Mouse (Mus musculus) bone marrow, adult 2 months (tissue): Measurements from ENCODE around the gene Wbp2. TPM values are rescaled to one million over a fixed set of nuclear protein-coding genes. Genes with fewer than 3 reads are reported as not detected.

ENCODE experiments used
- H3K27ac ChIP-seq: fragments of 200-500 bp; 2 replicates; pipeline ENCODE4 v1.5.1; 2012; ENCODE audit warnings: low read depth, mild to moderate bottlenecking, control low read depth, inconsistent platforms, low read length; ENCODE audit not compliant: control insufficient read depth, poor library complexity, insufficient read depth
- H3K4me1 ChIP-seq: fragments of 200-500 bp; 2 replicates; pipeline ENCODE4 v1.6.1; 2011; ENCODE audit warnings: low read length; ENCODE audit not compliant: control insufficient read depth, insufficient read depth
- H3K4me3 ChIP-seq: fragments of 200-500 bp; replicated peaks from 2 replicates; pipeline ENCODE3; 2011; ENCODE audit warnings: mild to moderate bottlenecking, low read depth, low read length, control low read depth; ENCODE audit not compliant: control insufficient read depth
- CTCF ChIP-seq: fragments of 200-500 bp; IDR thresholded peaks from 2 replicates; pipeline ENCODE4 v1.5.1; 2011; ENCODE audit warnings: low read length, control low read depth; ENCODE audit not compliant: control insufficient read depth, insufficient read depth
- POLR2A ChIP-seq: fragments of 200-500 bp; IDR thresholded peaks from 2 replicates; pipeline ENCODE4 v1.6.1; 2011; ENCODE audit warnings: low read depth, mild to moderate bottlenecking, control low read depth, low read length, borderline replicate concordance; ENCODE audit not compliant: control insufficient read depth
- WGBS: fragments of 180-500 bp; shearing (Covaris S2); methylation state at CpG from one replicate; pipeline ENCODE4 v1.1.7; 2018; 5-methylcytosine and 5-hydroxymethylcytosine counted together
- polyA plus RNA-seq: library from polyadenylated mRNA; stranded (reverse); fragments of >200 nt; gene quantifications from 2 replicates; pipeline ENCODE4 v1.2.4, GENCODE M21; 2011; ENCODE audit warnings: low replicate concordance; ENCODE audit not compliant: missing spikeins, insufficient read depth, insufficient read length

The Wbp2 gene
- polyA plus RNA-seq, 1 experiment: 68.0 TPM

GRCm38 (mm10) chr11:116079511-116079910 is 7.3 kb downstream of the Wbp2 start:
- Histone ChIP-seq H3K4me1 (peaks cover 2% of the 10 kb centered on the region; the same call in 1 of the 2 replicates), H3K4me3 (no peak overlapping the region), H3K27ac (no peak overlapping the region)
- TF ChIP-seq CTCF: no peak
- TF ChIP-seq POLR2A: no peak
- 76% methylated on average over 10 of the region's 10 CpGs for WGBS

GRCm38 (mm10) chr11:116078676-116079320 is 8.0 kb downstream of the Wbp2 start:
- TF ChIP-seq POLR2A: no peak
- TF ChIP-seq CTCF: no peak
- H3K4me1 ChIP-seq: peaks cover 2% of the 10 kb centered on the region; the same call in 1 of the 2 replicates
- H3K27ac ChIP-seq: peak overlapping the region; percentile 72
- WGBS: 68% methylated on average over 10 of the region's 10 CpGs
- H3K4me3 ChIP-seq: no peak overlapping the region

- Histone ChIP-seq H3K4me3 (peak overlapping the region; percentile 71), H3K4me1 (peaks cover 2% of the 10 kb centered on the region; the same call in 1 of the 2 replicates), H3K27ac (peak overlapping the region; percentile 98)
- 3% methylated on average over 15 of the region's 16 CpGs for WGBS
- peak; percentile 95 for TF ChIP-seq POLR2A
- no peak for TF ChIP-seq CTCF
Observed at GRCm38 (mm10) chr11:116078221-116078620, 8.6 kb downstream of the Wbp2 start.

GRCm38 (mm10) chr11:116077446-116078204 is 9.2 kb downstream of the Wbp2 start, which contains the start of gene Unc13d:
Unc13d (minus strand) TSS chr11:116077961.
- Histone ChIP-seq H3K4me1 (peaks cover 2% of the 10 kb centered on the region; the same call in 1 of the 2 replicates), H3K4me3 (peak within 1 kb of the TSS; percentile 71), H3K27ac (peak within 1 kb of the TSS; percentile 98)
- WGBS: 2% methylated on average over 22 of the region's 22 CpGs
- peak; percentile 85 for TF ChIP-seq POLR2A
- peak; percentile 55 for TF ChIP-seq CTCF

- Histone ChIP-seq H3K4me1 (peaks cover 2% of the 10 kb centered on the region; the same call in 1 of the 2 replicates), H3K27ac (peak overlapping the region; percentile 98)
- WGBS: 8% methylated on average over 7 of the region's 7 CpGs
Observed at GRCm38 (mm10) chr11:116076836-116077235, 10.0 kb downstream of the Wbp2 start.

GRCm38 (mm10) chr11:116076266-116076540 is 10.6 kb downstream of the Wbp2 start:
- TF ChIP-seq POLR2A (no peak), CTCF (no peak)
- WGBS: 50% methylated on average over 7 of the region's 7 CpGs
- Histone ChIP-seq H3K4me3 (peak overlapping the region; percentile 71), H3K4me1 (peaks cover 2% of the 10 kb centered on the region; the same call in 1 of the 2 replicates), H3K27ac (peak overlapping the region; percentile 98)

More at GRCm38 (mm10) chr11:116076836-116077235, 10.0 kb downstream of the Wbp2 start:
- H3K4me3 ChIP-seq: peak overlapping the region; percentile 71
- TF ChIP-seq POLR2A: peak; percentile 63; the same call in 1 of the 2 replicates
- TF ChIP-seq CTCF: no peak

GRCm38 (mm10) chr11:116075539-116076265 is 11.1 kb downstream of the Wbp2 start:
- Histone ChIP-seq H3K4me1 (peaks cover 2% of the 10 kb centered on the region; the same call in 1 of the 2 replicates), H3K4me3 (no peak overlapping the region), H3K27ac (peak overlapping the region; percentile 98)
- WGBS: 52% methylated on average over 20 of the region's 20 CpGs
- no peak for TF ChIP-seq CTCF
- TF ChIP-seq POLR2A: 0 out of 2 replicates have a peak, but pooled peaks have one; percentile 25
